Mouse (Mus musculus) heart, adult 2 months (tissue): ENCODE measurements around the gene Spsb2. TPM values are rescaled to one million over a fixed set of nuclear protein-coding genes. Genes with fewer than 3 reads are reported as not detected.

ENCODE experiments used
- DNase-seq, 2 experiments: peaks; one replicate each; pipeline ENCODE4 v3.0.0; 2021
- H3K27ac ChIP-seq: fragments of 200-600 bp; 2 replicates; pipeline ENCODE4 v1.8.1; 2022
- H3K27me3 ChIP-seq: fragments of 200-500 bp; 2 replicates; pipeline ENCODE4 v1.6.1; 2012; ENCODE audit warnings: mild to moderate bottlenecking, low read length, inconsistent platforms, mixed read lengths; ENCODE audit not compliant: control insufficient read depth, insufficient read depth
- H3K36me3 ChIP-seq: fragments of 200-500 bp; 2 replicates; pipeline ENCODE4 v1.6.1; 2012; ENCODE audit warnings: low read length, inconsistent platforms; ENCODE audit not compliant: control insufficient read depth, insufficient read depth
- H3K4me1 ChIP-seq: fragments of 200-500 bp; 2 replicates; pipeline ENCODE4 v1.6.1; 2011; ENCODE audit warnings: low read length; ENCODE audit not compliant: control insufficient read depth, insufficient read depth
- H3K4me3 ChIP-seq: fragments of 200-600 bp; 2 replicates; pipeline ENCODE4 v1.8.1; 2022
- H3K79me2 ChIP-seq: fragments of 200-500 bp; replicated peaks from 2 replicates; pipeline ENCODE4 v1.6.1; 2012; ENCODE audit warnings: mild to moderate bottlenecking, inconsistent platforms, low read length, moderate library complexity, mixed read lengths; ENCODE audit not compliant: control insufficient read depth, insufficient read depth
- H3K9ac ChIP-seq: fragments of 200-500 bp; 2 replicates; pipeline ENCODE4 v1.6.1; 2012; ENCODE audit warnings: low read depth, mild to moderate bottlenecking, control low read depth, inconsistent platforms, low read length, mixed read lengths
- CTCF ChIP-seq: fragments of 200-600 bp; IDR thresholded peaks from 2 replicates; pipeline ENCODE4 v1.8.1; 2022; ENCODE audit warnings: antibody characterized with exemption, mild to moderate bottlenecking, moderate library complexity
- EP300 ChIP-seq: fragments of 200-500 bp; IDR thresholded peaks from 2 replicates; pipeline ENCODE4 v1.6.1; 2011; ENCODE audit warnings: low read depth, low read length, control low read depth; ENCODE audit not compliant: insufficient read depth
- POLR2A ChIP-seq: fragments of 200-500 bp; IDR thresholded peaks from 2 replicates; pipeline ENCODE4 v1.6.1; 2011; ENCODE audit warnings: mild to moderate bottlenecking, low read depth, low read length, control low read depth; ENCODE audit not compliant: insufficient read depth
- WGBS: fragments of 180-500 bp; shearing (Covaris S2); methylation state at CpG from one replicate; pipeline ENCODE4 v1.1.7; 2018; 5-methylcytosine and 5-hydroxymethylcytosine counted together
- intact Hi-C: fragments of 180-260 bp; cut with DNase I; formaldehyde crosslinking; loops from one replicate; pipeline ENCODE4 v1.15.1; 2025
- polyA plus RNA-seq: library from polyadenylated mRNA; depleted of rRNA; stranded (reverse); fragments of >200 nt; gene quantifications from 2 replicates; pipeline ENCODE4 v1.2.3, GENCODE M21; 2012
- total RNA-seq, 2 experiments: library from RNA; stranded (reverse); gene quantifications; 2 replicates each; pipeline ENCODE4 v1.2.3; 2021

The Spsb2 gene
- total and polyA plus RNA-seq, 3 experiments = 3.2 to 4.4 (median 3.2) TPM

DNA sequence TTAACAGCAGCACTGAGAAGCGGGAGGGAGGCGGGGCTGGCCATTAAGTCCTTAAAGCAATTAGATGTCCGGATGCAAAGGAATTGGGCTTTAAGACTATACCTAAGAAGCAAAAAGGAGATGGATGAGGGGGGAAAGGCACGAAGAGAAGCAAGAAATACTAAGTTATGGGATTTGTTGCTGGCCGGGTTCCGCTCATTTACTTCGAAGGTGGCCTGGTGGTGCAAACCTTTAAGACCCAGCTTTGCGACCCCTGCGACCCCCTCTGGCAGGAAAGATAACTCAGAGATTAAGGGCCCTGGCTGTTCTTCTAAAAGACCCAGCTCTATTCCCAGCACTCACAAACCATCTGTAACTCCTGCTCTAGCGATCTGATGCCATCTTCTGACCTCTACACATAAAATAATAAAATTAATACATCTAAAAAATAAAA lies 28.5 kb upstream of the Spsb2 start:
- no peak overlapping the region for H3K9ac ChIP-seq

DNA sequence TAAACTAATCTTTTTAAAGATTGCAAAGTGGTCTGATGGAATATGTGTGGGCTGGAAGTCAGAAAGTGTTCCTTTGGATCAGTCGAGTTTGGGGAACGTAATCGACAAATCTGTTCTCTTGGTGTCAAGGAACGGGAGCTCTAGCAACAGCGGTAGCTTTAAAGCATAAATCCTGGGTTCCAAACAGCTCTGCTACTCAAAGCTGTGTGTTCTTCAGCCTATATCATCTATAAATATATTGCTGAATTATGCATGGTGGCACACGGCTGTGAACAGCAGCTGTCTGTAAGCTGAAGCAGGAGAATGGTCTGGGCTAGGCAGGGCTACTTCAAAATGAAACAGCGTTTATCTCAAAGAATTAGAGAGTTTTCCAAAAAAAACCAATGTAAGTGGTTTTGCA lies 27.5 kb upstream of the Spsb2 start:
- intact Hi-C loops = no loop called here
- Histone ChIP-seq H3K4me3 (no peak overlapping the region), H3K9ac (no peak overlapping the region), H3K79me2 (no peaks in the 10 kb centered on the region), H3K36me3 (no peaks in the 10 kb centered on the region), H3K27ac (no peak overlapping the region), H3K27me3 (no peaks in the 10 kb centered on the region; the same call in 1 of the 2 replicates), H3K4me1 (peaks cover 1% of the 10 kb centered on the region; the same call in 1 of the 2 replicates)
- DNase-seq = no peak
- WGBS = 86% methylated on average over 7 of the region's 7 CpGs
- TF ChIP-seq CTCF = no peak
- TF ChIP-seq POLR2A = no peak
- no peak for TF ChIP-seq EP300

More for the DNA sequence above, 28.5 kb upstream of the Spsb2 start:
- no peak for DNase-seq
- H3K36me3 ChIP-seq = no peaks in the 10 kb centered on the region
- H3K4me3 ChIP-seq = peak overlapping the region; percentile 43
- WGBS = 11% methylated on average over 10 of the region's 10 CpGs
- TF ChIP-seq CTCF (no peak), EP300 (no peak), POLR2A (no peak)
- intact Hi-C loops = no loop called here
- H3K4me1 ChIP-seq = peaks cover 1% of the 10 kb centered on the region; the same call in 1 of the 2 replicates
- H3K79me2 ChIP-seq = no peaks in the 10 kb centered on the region
- H3K27me3 ChIP-seq = no peaks in the 10 kb centered on the region; the same call in 1 of the 2 replicates
- H3K27ac ChIP-seq = no peak overlapping the region

DNA sequence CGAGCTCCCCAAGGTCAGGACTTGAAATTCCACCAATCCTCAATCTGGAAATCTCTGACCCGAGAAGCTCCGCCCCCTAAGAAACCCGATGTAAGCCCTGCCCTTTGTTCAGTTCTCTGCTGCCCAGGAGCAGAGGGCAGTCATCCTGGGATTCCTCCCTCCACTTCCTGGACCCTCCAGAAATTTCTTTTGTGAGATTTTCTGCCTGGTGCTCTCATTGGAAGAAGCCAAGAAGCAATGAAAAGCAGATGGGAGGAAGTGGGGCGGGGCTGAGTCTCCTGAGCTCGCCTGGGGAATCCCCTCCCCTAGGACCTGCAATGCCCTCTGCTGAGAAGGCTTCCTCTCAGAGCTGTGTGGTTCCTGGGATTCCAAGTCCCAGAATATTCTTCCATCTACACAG lies 26.0 kb upstream of the Spsb2 start:
- no peaks in the 10 kb centered on the region; the same call in 1 of the 2 replicates for H3K27me3 ChIP-seq
- DNase-seq = peak in 1 of 2 experiments; percentile 48
- WGBS = 14% methylated on average over 6 of the region's 6 CpGs
- peak overlapping the region; percentile 14; the same call in 1 of the 2 replicates for H3K4me3 ChIP-seq
- no peaks in the 10 kb centered on the region for H3K79me2 ChIP-seq
- no peak overlapping the region for H3K27ac ChIP-seq
- no peaks in the 10 kb centered on the region for H3K36me3 ChIP-seq
- intact Hi-C loops = no loop called here
- H3K4me1 ChIP-seq = peaks cover 1% of the 10 kb centered on the region; the same call in 1 of the 2 replicates
- H3K9ac ChIP-seq = no peak overlapping the region
- no peak for TF ChIP-seq CTCF
- TF ChIP-seq EP300 = no peak
- no peak for TF ChIP-seq POLR2A

DNA sequence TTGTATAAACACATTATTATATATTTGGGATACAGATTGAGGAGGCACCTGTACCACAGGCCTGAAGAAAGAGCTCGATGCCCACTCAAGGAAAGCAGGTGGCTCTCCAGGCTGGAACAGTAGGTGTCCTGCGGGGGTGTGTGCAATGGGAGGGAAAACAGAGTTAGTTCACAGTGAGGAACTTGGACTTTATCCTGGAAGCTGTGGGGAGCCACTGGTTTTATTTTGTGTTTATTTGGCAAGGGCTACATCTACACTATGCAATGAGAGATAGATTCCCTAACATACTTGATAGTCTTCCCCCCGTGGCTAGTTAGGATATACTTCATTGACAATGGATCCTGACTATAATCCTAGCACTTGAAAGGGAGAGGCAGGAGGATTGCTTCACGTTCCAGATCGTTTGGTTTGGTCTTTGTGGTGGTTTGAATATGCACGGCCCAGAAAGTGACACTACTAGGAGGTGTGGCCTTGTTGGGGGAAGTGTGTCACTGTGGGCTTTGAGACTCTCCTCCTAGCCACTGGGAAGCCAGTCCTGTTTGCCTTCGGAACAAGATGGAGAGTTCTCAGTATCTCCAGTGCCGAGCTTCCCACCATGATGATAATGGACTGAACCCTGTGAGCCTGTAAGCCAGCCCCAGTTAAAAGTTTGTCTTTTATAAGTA lies 21.6 kb upstream of the Spsb2 start:
- H3K4me3 ChIP-seq = no peak overlapping the region
- no peaks in the 10 kb centered on the region for H3K4me1 ChIP-seq
- no peak for DNase-seq
- H3K27me3 ChIP-seq = no peaks in the 10 kb centered on the region
- intact Hi-C loops = no loop called here
- H3K79me2 ChIP-seq = no peaks in the 10 kb centered on the region
- H3K36me3 ChIP-seq = no peaks in the 10 kb centered on the region
- 53% methylated on average over 8 of the region's 8 CpGs for WGBS
- no peak overlapping the region for H3K27ac ChIP-seq
- no peak overlapping the region for H3K9ac ChIP-seq
- TF ChIP-seq POLR2A (no peak), CTCF (no peak), EP300 (no peak)

DNA sequence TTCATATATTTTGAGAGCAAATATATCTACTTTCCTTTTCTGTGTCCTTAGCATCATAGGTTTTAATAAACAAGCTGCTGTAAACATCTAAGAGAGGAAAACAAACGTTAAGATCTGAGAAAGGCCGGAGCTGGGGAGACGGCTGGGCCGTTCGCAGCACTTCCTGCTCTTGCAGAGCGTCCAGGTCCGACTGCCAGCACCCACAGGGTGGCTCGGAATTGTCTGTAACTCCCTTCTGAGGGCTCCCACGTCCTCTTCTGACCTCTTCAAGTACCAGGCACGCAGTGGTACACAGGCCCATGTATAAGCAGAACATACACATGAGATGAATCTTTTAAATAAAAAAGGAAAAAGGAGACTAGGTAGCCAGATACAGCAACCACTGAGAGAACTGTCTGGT lies 20.7 kb upstream of the Spsb2 start:
- intact Hi-C loops = no loop called here
- 61% methylated on average over 10 of the region's 10 CpGs for WGBS
- DNase-seq = no peak
- TF ChIP-seq EP300 (no peak), POLR2A (no peak)
- no peaks in the 10 kb centered on the region for H3K36me3 ChIP-seq
- no peak overlapping the region for H3K27ac ChIP-seq
- H3K27me3 ChIP-seq = no peaks in the 10 kb centered on the region
- no peak overlapping the region for H3K4me3 ChIP-seq
- H3K9ac ChIP-seq = no peak overlapping the region
- no peaks in the 10 kb centered on the region for H3K79me2 ChIP-seq
- no peaks in the 10 kb centered on the region for H3K4me1 ChIP-seq

DNA sequence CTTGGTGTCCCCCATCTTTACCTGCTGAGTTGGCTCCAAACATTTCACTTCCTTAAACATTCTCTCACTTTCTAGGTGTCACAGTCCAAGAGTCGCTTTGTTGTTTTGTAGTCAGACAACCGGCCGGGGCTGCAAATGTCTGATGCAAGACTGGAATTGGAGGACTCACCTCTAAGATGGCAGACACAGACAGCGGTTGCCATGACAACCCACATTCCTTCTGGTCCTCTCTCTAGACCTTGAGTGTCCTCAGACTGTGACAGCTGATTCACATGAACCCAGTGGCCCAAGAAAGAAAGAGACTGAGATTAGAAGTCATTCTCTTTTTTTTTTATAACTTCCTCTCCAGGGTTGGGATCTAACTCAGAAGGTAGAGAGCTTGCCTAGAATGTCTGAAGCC lies 18.9 kb upstream of the Spsb2 start:
- TF ChIP-seq POLR2A = no peak
- TF ChIP-seq CTCF = no peak
- TF ChIP-seq EP300 = no peak
- H3K4me1 ChIP-seq = no peaks in the 10 kb centered on the region
- H3K79me2 ChIP-seq = no peaks in the 10 kb centered on the region
- no peak overlapping the region for H3K27ac ChIP-seq
- H3K36me3 ChIP-seq = no peaks in the 10 kb centered on the region
- no peak overlapping the region for H3K9ac ChIP-seq
- no peak for DNase-seq
- no peak overlapping the region for H3K4me3 ChIP-seq
- intact Hi-C loops = no loop called here
- 90% methylated on average over 4 of the region's 4 CpGs for WGBS
- no peaks in the 10 kb centered on the region for H3K27me3 ChIP-seq
